Mouse (Mus musculus): Measurements from ENCODE around the gene Poc1b.
A peak's percentile ranks its signal among the peaks of the same experiment; 100 is the strongest.

Poc1b gene

DNA sequence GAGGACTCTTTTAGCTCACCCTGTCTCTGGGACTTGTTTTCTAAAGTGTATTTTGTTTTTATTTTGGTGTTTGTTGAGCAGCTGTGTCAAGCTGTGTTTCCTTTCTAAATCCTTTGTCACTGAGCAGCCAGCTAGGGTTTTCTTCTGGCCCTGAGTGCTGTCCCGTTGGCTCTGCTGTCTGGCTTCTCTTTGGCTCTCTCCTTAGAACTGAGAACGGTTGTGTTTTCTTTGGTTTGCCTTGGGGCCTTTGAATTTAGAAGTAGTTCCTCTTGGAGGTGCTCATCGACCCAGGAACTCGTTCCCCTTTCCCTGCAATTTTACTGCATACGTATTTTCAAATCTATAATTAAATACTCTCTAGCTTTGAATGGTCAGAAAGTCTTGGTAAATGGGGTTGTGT is 56.2 kb downstream of the Poc1b start:
- no peak for DNase-seq

GRCm38 (mm10) chr10:99164871-99165477 is 58.1 kb downstream of the Poc1b start:
- DNase-seq = peak; percentile 36 to 61

GRCm38 (mm10) chr10:99165751-99166282 is 59.0 kb downstream of the Poc1b start:
- peak; percentile 48 to 68 for DNase-seq

DNA sequence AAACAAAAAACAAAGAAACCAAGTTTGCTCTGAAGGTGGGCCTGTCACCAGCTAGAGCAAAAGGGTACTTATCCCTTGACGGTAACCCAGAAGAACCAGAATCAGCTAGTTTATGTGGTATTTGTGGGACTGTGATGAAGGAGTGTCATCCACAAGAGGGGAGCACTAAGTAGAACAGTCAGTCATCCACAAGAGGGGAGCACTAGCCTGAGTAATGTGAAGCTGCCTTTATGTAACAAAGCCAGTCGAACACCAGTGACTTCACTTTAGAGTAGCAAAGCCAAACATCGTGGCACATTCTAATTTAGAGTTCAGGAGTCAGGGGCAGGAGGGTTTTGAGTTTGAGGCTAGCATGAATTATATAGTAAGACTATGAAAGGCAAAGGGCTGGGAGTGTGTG is 59.6 kb downstream of the Poc1b start:
- DNase-seq = peak in 1 of 2 experiments; percentile 36

- DNase-seq = peak; percentile 51 to 73
Observed at GRCm38 (mm10) chr10:99168404-99168803, 61.6 kb downstream of the Poc1b start.

DNA sequence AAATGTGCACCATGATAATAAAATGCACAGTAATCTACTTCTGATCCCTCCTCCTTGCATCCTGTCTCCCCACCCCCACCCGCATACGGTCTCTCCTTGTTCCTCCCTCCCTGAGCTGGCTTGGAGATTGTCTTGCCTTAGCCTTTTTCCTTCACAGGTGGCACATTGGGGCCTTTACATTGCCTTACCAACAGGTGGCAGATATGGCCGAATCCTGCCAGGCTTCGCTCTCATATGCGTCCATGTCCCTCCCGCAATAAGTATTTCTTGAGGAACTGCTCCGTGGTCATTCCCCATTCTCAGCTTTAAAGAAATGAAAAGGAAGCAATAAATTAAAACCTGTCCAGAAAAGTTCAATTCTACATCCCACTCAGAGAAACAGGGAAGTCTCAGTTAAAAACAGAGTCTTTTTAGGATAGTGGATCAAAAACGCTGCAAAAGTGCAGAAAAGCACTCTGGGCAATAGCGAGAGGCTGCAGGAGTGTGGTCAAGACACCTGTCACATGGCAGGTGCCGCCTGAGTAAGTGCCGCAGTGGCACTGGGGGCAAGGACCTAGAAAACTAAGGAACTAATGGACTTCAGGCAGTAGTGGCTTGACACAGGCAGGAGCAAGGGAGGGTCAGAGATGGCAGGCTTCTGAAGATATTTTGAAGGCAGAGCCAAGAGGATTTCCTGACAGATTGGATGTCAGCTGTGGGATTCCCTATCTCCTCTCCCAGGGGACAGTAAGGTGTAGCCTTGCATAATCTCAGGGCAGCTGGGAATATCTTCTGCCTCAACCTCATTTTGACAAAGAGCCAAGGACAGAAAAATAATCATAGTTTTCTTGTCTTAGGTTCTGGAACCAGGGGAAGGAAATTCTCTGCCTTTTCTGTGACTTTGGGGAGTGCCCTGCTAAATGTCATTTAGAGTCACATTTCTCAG is 62.3 kb downstream of the Poc1b start:
- peak; percentile 57 to 71 for DNase-seq

DNA sequence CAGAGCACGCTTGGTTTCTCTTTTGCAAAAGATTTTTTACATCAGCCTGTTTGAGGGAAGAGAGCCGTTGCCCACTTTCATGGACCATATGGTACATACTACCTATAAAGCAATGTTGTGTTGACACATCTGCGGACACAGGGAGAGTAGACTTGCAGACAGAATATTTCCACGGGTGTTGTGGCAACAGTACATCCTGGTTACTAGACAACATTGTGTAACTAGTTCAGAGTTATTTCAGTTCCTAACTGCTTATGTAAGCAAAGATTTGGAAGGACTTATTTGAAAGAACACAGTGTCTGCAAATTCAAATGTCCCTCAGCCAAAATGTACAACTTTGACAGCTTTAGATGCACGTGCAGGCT is 62.9 kb downstream of the Poc1b start:
- peak in 1 of 2 experiments; percentile 19 for DNase-seq

GRCm38 (mm10) chr10:99171961-99172497 is 65.2 kb downstream of the Poc1b start:
- DNase-seq = peak; percentile 76 to 86

- DNase-seq = no peak
Observed at GRCm38 (mm10) chr10:99172906-99173507, 66.2 kb downstream of the Poc1b start.

DNA sequence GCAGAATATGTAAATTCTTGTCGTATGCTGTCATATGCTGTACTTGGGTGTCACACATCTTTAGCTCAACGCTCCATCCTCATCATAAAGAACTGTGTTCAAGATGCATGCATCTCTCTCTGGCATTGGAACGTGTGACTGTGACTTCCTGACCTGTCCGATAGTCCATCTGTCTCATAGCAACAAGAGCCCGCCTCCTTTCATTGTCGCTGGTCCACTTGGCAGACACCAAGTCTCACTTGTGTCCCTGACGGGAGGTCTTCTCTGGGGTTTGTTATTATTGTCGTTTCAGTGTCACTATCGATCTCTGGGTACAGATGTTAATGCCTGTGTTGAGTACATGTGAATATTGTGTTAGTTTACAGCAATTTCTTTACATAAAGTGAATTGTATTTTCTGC is 70.1 kb downstream of the Poc1b start:
- no peak for DNase-seq

- no peak for DNase-seq
Observed at GRCm38 (mm10) chr10:99178118-99178517, 71.3 kb downstream of the Poc1b start.

GRCm38 (mm10) chr10:99179122-99179521 is 72.3 kb downstream of the Poc1b start:
- no peak for DNase-seq

DNA sequence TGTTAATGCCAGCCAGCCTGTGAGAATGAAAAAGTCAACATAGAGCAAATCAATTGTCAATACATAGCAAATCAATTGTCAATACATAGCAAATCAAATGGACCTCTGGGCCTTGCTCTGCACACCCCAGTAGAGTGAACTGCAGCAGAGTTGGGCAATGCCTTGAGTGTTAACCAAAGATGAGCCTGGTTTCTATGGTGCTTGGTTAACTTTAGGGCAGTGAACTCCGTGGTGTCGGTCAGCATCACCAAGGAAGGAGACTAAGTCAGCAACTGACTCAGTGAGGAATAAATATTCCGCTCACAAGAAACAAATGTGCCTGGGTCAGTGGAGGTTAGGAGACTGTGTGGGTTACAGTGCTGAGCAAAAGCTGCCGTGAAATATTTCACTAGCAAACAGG is 72.7 kb downstream of the Poc1b start:
- DNase-seq = no peak

- DNase-seq = no peak
Observed at GRCm38 (mm10) chr10:99181497-99181896, 74.7 kb downstream of the Poc1b start.

- no peak for DNase-seq
Observed at GRCm38 (mm10) chr10:99182107-99182506, 75.3 kb downstream of the Poc1b start.

GRCm38 (mm10) chr10:99188175-99188574 is 81.3 kb downstream of the Poc1b start:
- no peak for DNase-seq

DNA sequence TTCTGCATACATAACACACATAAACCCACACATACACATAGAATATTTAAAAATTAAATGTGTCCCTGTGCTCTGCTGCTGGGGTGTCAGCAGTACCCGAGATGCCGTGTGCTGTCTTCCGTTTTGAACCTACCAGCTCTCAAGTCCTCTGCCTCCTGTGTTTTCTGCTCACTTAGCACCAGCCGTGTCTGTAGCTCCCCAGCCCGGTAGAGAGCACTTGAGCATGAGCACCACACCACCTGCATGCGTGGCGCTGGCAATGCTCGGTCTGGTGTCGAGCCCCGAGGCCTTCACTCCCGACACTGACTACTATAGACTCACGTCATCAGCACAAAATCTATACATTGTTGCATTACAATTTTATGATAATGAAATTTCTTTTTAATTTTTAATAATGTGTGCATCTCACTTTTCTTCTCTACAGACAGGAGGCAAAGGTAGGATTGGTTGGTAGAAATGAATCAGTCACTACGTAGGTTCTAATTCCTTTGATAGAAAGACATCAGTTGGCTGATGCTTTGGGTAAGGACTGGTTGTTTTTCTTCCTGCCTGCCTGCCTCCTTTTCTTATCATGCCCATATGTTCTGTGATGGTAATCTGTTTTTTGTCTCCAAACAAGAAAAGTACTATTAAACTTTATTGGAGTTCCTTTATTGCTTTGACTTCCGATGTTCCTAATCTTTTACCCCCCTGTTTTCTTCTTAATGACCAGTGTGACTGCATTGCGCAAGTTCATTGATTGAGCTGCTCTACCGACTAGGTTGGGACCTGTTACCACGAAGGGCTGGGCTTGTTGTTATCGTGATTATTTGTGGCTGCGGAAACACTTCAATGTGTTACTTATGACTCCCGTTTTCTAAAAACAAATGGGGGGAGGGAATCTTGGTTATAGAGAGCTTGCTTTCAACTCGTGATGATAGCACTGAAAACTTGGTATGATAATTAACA is 82.1 kb downstream of the Poc1b start:
- no peak for DNase-seq

- peak; percentile 73 to 79 for DNase-seq
Observed at GRCm38 (mm10) chr10:99190798-99191197, 84.0 kb downstream of the Poc1b start.

GRCm38 (mm10) chr10:99194451-99195055 is 87.7 kb downstream of the Poc1b start:
- no peak for DNase-seq

DNA sequence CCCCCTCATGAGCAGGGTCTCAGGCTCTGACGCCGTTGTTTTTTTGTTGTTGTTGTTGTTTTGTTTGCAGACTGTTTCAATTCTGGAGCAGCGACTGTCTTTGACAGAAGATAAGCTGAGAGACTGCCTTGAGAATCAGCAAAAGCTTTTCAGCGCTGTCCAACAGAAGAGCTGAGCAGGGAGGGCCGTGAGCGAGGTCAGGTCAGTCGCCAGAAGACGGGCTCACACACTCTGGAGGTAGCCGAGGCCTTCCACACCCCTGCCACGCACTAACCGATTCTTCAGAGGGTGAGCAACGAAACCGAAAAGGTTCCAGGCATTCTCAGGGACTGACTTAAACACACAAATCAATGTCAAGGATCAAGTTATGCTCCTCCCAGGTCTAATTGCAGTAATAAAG is 89.7 kb downstream of the Poc1b start:
- DNase-seq = no peak

- DNase-seq = no peak
Observed at GRCm38 (mm10) chr10:99197125-99197524, 90.3 kb downstream of the Poc1b start.
